Mouse (Mus musculus) ES-E14 (cell line): ENCODE results near the gene Sh3gl2. TPM values are rescaled to one million over a fixed set of nuclear protein-coding genes. Genes with fewer than 3 reads are reported as not detected.

Experiments
- DNase-seq: peaks from one replicate; pipeline ENCODE4 v3.0.0-alpha.2; 2013; ENCODE audit warnings: low read depth, low spot score
- H3K27ac ChIP-seq: 2 replicates; pipeline ENCODE4 v1.5.1; 2012; ENCODE audit warnings: low read depth, mild to moderate bottlenecking, low read length, moderate library complexity, mixed read lengths; ENCODE audit not compliant: poor library complexity, insufficient read depth, severe bottlenecking
- H3K36me3 ChIP-seq: 2 replicates; pipeline ENCODE4 v1.6.1; 2012; ENCODE audit warnings: mild to moderate bottlenecking, low read length, moderate library complexity, mixed read lengths; ENCODE audit not compliant: control insufficient read depth, poor library complexity, insufficient read depth, severe bottlenecking
- H3K4me1 ChIP-seq, 2 experiments: fragments of 150-350 bp in 1 of 2; sonication (generic) in 1 of 2; 2 replicates each; pipeline ENCODE4 v1.6.1; 2012; ENCODE audit warnings: low read length in 2 of 2, mild to moderate bottlenecking in 1 of 2, mixed read lengths in 1 of 2; ENCODE audit not compliant: control insufficient read depth in 2 of 2, insufficient read depth in 2 of 2, poor library complexity in 1 of 2
- H3K4me3 ChIP-seq, 2 experiments: fragments of 150-350 bp in 1 of 2; sonication (generic) in 1 of 2; 2 replicates each; pipeline ENCODE4 v1.5.1; 2012; ENCODE audit warnings: low read length in 2 of 2, low read depth in 1 of 2, mild to moderate bottlenecking in 1 of 2, mixed read lengths in 1 of 2; ENCODE audit not compliant: insufficient read depth in 1 of 2, poor library complexity in 1 of 2, severe bottlenecking in 1 of 2
- H3K9ac ChIP-seq: 2 replicates; pipeline ENCODE4 v1.6.1; 2012; ENCODE audit warnings: low read depth, mild to moderate bottlenecking, low read length, mixed read lengths; ENCODE audit not compliant: poor library complexity, insufficient read depth, severe bottlenecking
- H3K9me3 ChIP-seq: fragments of 150-350 bp; sonication (generic); 2 replicates; pipeline ENCODE4 v1.6.1; 2012; ENCODE audit warnings: low read depth, mild to moderate bottlenecking, low read length; ENCODE audit not compliant: control insufficient read depth, insufficient read depth
- CHD2 ChIP-seq: IDR thresholded peaks from 2 replicates; pipeline ENCODE4 v1.6.1; 2014; ENCODE audit warnings: mild to moderate bottlenecking, low read depth, low read length, inconsistent platforms
- HCFC1 ChIP-seq: IDR thresholded peaks from 2 replicates; pipeline ENCODE4 v1.6.1; 2012; ENCODE audit warnings: low read length, inconsistent platforms, borderline replicate concordance; ENCODE audit not compliant: insufficient read depth
- MAFK ChIP-seq: IDR thresholded peaks from 2 replicates; pipeline ENCODE4 v1.6.1; 2014; ENCODE audit warnings: mild to moderate bottlenecking, low read depth, low read length, inconsistent platforms; ENCODE audit not compliant: insufficient read depth
- ZC3H11A ChIP-seq: IDR thresholded peaks from 2 replicates; pipeline ENCODE4 v1.6.1; 2012; ENCODE audit warnings: low read depth, mild to moderate bottlenecking, inconsistent platforms, low read length, borderline replicate concordance
- ZNF384 ChIP-seq: IDR thresholded peaks from 2 replicates; pipeline ENCODE4 v1.6.1; 2012; ENCODE audit warnings: low read depth, low read length, inconsistent platforms
- in situ Hi-C, 2 experiments: fragments of 600-800 bp; cut with MboI; formaldehyde crosslinking; loops; one replicate each; pipeline ENCODE4 v1.15.1; 2025; ENCODE audit warnings: low sequenced_read_pairs in 2 of 2, inconsistent platforms in 1 of 2; ENCODE audit not compliant: unreplicated experiment in 2 of 2
- total RNA-seq: library from RNA; depleted of rRNA; stranded (reverse); fragments of 300-350 nt; gene quantifications from 2 replicates; pipeline ENCODE4 v1.2.3, GENCODE M21; 2012

Gene Sh3gl2
- total RNA-seq, 1 experiment = 12.1 TPM

DNA sequence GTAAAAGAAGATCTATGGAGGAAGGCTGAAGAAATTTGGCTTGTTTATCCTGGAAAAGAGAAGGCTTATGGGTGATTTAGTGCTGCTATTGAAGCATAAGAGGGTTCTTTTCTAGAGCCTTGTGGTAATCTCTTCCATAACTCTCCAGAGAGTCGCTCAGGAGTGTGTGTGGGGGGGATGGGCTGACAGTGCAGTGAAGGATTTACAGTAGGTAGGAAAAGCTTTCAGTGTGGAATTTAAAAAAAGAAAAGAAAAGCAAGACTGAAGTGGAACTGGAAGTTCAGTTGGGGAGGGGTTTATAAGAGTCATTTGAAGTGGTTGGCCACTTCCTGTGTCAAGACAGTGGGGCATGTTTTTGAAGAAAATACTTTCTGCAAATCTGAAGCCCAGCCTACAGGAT is 464.8 kb downstream of the Sh3gl2 start:
- H3K27ac ChIP-seq = no peak overlapping the region
- H3K4me1 ChIP-seq = no peaks in the 10 kb centered on the region
- H3K4me3 ChIP-seq = no peak overlapping the region
- no peaks in the 10 kb centered on the region for H3K36me3 ChIP-seq
- H3K9me3 ChIP-seq = no peaks in the 10 kb centered on the region
- no peak overlapping the region for H3K9ac ChIP-seq
- no peak for DNase-seq
- in situ Hi-C loops = no loop called here
- TF ChIP-seq ZC3H11A (no peak), ZNF384 (no peak), HCFC1 (no peak), MAFK (no peak), CHD2 (no peak)

DNA sequence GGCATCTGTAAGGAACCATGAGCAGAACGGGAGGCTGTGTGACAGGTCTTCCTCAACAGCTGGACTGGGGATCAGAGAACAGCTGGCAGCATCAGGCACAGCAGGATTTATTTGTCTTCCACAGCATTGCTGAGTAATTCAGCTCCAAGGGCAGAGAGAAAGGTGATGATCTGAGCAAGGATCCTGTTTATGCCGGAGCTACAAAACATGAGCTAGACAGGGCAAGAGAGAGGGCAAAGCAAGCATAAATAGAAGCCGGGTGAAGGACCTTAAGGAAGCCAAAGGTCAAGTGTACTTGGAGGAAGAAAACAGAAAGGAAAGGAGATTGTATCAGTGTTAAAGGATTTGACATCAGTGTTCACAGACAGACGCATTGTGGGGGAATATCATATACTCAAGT is 467.4 kb downstream of the Sh3gl2 start:
- no peak for DNase-seq
- TF ChIP-seq HCFC1 = no peak

DNA sequence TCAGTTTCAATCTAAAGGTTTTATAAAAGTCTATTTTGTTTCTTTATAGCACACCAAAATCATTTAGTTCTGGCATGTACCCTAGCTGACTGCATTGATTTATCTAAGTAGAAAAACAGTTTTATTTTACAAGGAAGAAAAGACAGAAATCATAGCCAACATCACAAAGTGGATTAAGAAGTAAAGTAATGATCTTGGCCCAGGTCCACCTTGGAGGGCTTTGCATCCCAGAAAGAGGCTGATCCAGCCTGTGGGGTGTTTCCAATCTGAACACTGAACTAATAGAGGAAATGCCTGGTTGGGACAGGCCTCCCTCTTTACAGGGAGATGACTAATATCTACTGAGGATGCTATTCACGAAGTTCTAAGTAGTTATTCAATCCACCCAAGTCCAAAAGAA is 472.7 kb downstream of the Sh3gl2 start:
- Histone ChIP-seq H3K4me3 (no peak overlapping the region), H3K9ac (no peak overlapping the region), H3K4me1 (no peaks in the 10 kb centered on the region), H3K36me3 (no peaks in the 10 kb centered on the region), H3K27ac (no peak overlapping the region), H3K9me3 (no peaks in the 10 kb centered on the region)
- in situ Hi-C loops = no loop called here
- no peak for DNase-seq
- no peak for TF ChIP-seq MAFK
- no peak for TF ChIP-seq CHD2
- no peak for TF ChIP-seq HCFC1
- no peak for TF ChIP-seq ZC3H11A
- TF ChIP-seq ZNF384 = no peak

More for the DNA sequence above, 467.4 kb downstream of the Sh3gl2 start:
- Histone ChIP-seq H3K9ac (no peak overlapping the region), H3K9me3 (no peaks in the 10 kb centered on the region), H3K4me3 (no peak overlapping the region), H3K4me1 (no peaks in the 10 kb centered on the region), H3K36me3 (no peaks in the 10 kb centered on the region), H3K27ac (no peak overlapping the region)
- in situ Hi-C loops = no loop called here

DNA sequence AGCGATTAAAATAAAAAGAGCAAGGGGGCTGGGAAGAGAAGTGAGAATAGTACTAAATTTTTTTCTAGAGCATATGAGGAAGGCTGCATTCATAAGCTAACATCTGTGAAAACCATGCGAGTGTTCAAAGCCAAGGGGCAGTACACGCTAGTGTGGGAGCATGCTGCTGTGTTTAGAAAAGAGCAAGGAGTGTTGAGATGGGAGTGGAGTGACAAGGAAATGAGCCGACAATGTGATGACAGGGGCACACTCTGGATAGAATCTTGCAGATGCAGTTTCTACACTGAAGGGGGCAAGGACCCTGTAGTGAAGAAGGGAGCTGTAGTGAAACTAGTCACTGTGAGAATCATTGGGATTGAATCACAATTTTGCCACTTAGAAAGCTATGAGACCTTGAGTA is 481.2 kb downstream of the Sh3gl2 start:
- in situ Hi-C loops = no loop called here
- Histone ChIP-seq H3K4me1 (no peaks in the 10 kb centered on the region), H3K4me3 (no peak overlapping the region), H3K27ac (no peak overlapping the region), H3K9ac (no peak overlapping the region), H3K36me3 (no peaks in the 10 kb centered on the region), H3K9me3 (no peaks in the 10 kb centered on the region)
- TF ChIP-seq CHD2 (no peak), HCFC1 (no peak), ZC3H11A (no peak), MAFK (no peak), ZNF384 (no peak)
- DNase-seq = no peak
